Mouse (Mus musculus): ENCODE data around the gene Tmprss4. TPM values are rescaled to one million over a fixed set of nuclear protein-coding genes. Genes with fewer than 3 reads are reported as not detected.

Tmprss4 gene
- polyA plus RNA-seq (2015; fragmentation: Nextera tagmentation; extraction: Ambion mirVana) = 45.2 and 46.2 TPM in 2 replicates

DNA sequence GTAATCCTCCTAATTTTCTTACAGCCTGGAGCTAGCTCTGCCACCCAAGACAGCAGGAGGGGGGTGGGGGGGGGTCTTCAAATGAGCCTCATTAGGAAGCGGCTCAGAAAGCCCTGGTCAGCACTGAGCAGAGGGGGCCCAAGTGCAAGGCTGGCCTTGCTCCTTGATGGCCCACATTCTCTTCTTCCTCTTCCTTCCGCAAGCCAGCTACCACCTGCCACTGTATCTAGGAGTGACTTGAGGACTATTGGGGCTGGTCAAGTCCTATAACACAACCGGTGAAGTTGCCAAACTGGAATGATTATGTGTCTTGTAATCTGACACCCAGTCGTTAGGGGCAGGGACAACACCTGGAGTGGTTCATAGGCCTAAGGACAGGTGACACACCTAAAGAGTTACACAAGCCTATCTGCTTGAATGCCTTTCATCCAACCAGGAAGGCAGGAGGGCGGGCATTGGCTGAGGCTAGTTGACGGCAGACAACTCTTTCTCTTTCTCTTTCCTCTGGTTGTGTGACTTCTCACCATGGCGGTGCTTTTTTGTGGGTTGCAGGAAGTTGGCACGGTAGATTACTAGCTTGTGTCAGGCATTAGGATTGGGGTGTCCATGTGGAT lies at the start of gene Tmprss4:
Gene Tmprss4 (minus strand): TSS at position 296 of the 614 bp plus-strand sequence.
- WGBS = 55% methylated on average over 8 of the region's 8 CpGs
- Histone ChIP-seq H3K27ac (ENCODE audit: low read length) (peak within 1 kb of the TSS; percentile 88), H3K36me3 (ENCODE audit: control insufficient read depth, insufficient read depth, low read length) (no peaks in the 10 kb centered on the region), H3K9ac (ENCODE audit: low read depth, low read length) (peak within 1 kb of the TSS; percentile 59), H3K27me3 (replicated peaks; ENCODE audit: control insufficient read depth, insufficient read depth, low read length) (no peaks in the 10 kb centered on the region), H3K4me1 (ENCODE audit: control insufficient read depth, insufficient read depth, low read length) (peaks cover 11% of the 10 kb centered on the region; the same call in 1 of the 2 replicates), H3K4me2 (ENCODE audit: low read depth, low read length) (peak within 1 kb of the TSS; percentile 54), H3K4me3 (ENCODE audit: low read length) (peak within 1 kb of the TSS; percentile 44), H3K9me3 (ENCODE audit: control insufficient read depth, low read length) (no peaks in the 10 kb centered on the region)
- ATAC-seq = peak; percentile 91

DNA sequence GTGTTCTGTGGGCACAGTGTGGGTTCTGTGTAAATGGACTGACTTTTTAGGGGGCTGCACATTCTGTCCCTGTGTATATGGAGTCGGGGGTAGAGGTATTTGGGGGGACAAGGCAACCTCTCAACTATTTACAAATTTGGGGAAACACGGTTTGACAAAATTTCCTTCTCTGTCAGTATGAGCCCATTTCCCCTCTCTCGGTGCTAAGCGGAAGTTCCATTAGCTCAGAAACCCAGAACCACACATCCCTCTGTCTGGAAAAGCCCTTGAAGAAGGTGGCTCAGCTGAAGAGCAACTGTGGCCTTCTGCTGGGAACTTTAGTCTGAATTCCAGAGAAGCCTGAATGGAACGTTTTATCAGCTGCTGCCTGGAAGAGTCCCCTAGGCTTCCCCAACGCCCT lies 48.5 kb upstream of the Tmprss4 start:
- no peaks in the 10 kb centered on the region for H3K36me3 ChIP-seq (ENCODE audit: control insufficient read depth, insufficient read depth, low read length)
- H3K9ac ChIP-seq (ENCODE audit: low read depth, low read length) = no peak overlapping the region
- no peak overlapping the region for H3K4me2 ChIP-seq (ENCODE audit: low read depth, low read length)
- 74% methylated on average over 6 of the region's 6 CpGs for WGBS
- no peaks in the 10 kb centered on the region for H3K9me3 ChIP-seq (ENCODE audit: control insufficient read depth, low read length)
- ATAC-seq = no peak
- H3K27ac ChIP-seq (ENCODE audit: low read length) = no peak overlapping the region
- H3K27me3 ChIP-seq (replicated peaks; ENCODE audit: control insufficient read depth, insufficient read depth, low read length) = no peaks in the 10 kb centered on the region
- no peak overlapping the region for H3K4me3 ChIP-seq (ENCODE audit: low read length)
- no peaks in the 10 kb centered on the region for H3K4me1 ChIP-seq (ENCODE audit: control insufficient read depth, insufficient read depth, low read length)

DNA sequence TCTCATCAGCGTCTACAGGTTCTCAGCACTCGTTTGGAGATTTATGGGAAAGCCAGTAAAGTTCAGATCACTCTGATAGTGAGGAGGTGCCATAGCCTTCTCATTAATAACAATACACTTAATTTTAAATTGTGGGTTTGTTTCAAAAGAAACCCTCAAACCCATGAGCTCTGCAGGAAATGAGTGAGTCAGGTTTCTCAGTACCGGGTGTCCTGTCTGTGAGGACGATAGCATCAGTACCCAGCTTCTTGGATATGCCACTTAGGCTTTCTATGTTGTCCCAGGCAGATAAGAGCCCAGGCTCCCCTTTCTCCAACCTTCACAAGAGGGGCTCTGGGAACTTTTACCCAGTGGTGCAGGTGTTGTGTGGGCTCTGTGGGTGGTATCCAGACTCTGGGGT lies 48.1 kb upstream of the Tmprss4 start:
- Histone ChIP-seq H3K4me1 (ENCODE audit: control insufficient read depth, insufficient read depth, low read length) (no peaks in the 10 kb centered on the region), H3K9ac (ENCODE audit: low read depth, low read length) (no peak overlapping the region), H3K36me3 (ENCODE audit: control insufficient read depth, insufficient read depth, low read length) (no peaks in the 10 kb centered on the region), H3K4me2 (ENCODE audit: low read depth, low read length) (no peak overlapping the region), H3K27ac (ENCODE audit: low read length) (no peak overlapping the region), H3K9me3 (ENCODE audit: control insufficient read depth, low read length) (no peaks in the 10 kb centered on the region), H3K4me3 (ENCODE audit: low read length) (no peak overlapping the region), H3K27me3 (replicated peaks; ENCODE audit: control insufficient read depth, insufficient read depth, low read length) (no peaks in the 10 kb centered on the region)
- WGBS = 69% methylated on average over 4 of the region's 4 CpGs
- ATAC-seq = no peak

DNA sequence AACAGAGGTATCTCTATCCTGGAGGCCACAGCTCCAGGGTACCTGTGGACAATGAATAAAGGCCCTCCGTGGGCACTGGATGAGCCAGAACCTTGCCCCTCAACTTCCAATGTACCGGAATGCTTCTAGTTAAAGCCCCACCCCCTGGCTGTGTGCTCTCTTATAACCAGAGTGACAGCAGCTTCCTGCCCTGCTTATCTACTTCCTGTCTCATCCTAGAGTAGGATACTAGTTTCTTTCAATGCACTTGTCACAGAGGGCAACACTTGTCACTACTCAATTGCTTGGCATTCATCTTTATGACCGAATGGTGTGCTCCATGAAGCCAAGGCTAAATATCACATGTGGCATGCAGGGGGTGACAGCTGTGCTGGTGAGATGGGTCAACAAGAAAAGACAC lies 47.4 kb upstream of the Tmprss4 start:
- H3K4me3 ChIP-seq (ENCODE audit: low read length) = no peak overlapping the region
- no peak overlapping the region for H3K9ac ChIP-seq (ENCODE audit: low read depth, low read length)
- no peaks in the 10 kb centered on the region for H3K9me3 ChIP-seq (ENCODE audit: control insufficient read depth, low read length)
- H3K27ac ChIP-seq (ENCODE audit: low read length) = no peak overlapping the region
- H3K4me1 ChIP-seq (ENCODE audit: control insufficient read depth, insufficient read depth, low read length) = no peaks in the 10 kb centered on the region
- WGBS = 70% methylated on average over 3 of the region's 3 CpGs
- no peak for ATAC-seq
- H3K27me3 ChIP-seq (replicated peaks; ENCODE audit: control insufficient read depth, insufficient read depth, low read length) = no peaks in the 10 kb centered on the region
- no peaks in the 10 kb centered on the region for H3K36me3 ChIP-seq (ENCODE audit: control insufficient read depth, insufficient read depth, low read length)
- H3K4me2 ChIP-seq (ENCODE audit: low read depth, low read length) = no peak overlapping the region

DNA sequence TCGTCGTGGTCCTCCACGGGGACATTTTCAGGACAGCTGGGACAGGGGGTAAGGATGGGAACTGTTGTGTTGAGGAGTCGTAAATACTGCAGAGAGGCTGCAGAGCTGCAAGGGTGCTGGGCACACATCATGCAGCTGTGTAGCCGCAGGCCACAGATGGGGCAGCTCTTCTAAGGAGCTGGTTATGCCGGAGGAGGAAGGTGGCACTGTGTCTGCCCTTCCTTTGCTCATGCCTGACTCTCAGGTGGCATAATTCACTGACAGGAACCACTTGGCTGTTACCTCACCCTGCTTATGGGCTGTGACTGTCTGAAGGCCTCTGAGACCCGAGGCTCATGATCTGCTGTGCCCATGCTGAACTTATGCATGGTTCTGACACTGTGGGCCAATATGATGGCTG lies 46.4 kb upstream of the Tmprss4 start:
- ATAC-seq = no peak
- 86% methylated on average over 7 of the region's 7 CpGs for WGBS
- Histone ChIP-seq H3K9me3 (ENCODE audit: control insufficient read depth, low read length) (no peaks in the 10 kb centered on the region), H3K4me2 (ENCODE audit: low read depth, low read length) (no peak overlapping the region), H3K36me3 (ENCODE audit: control insufficient read depth, insufficient read depth, low read length) (no peaks in the 10 kb centered on the region), H3K9ac (ENCODE audit: low read depth, low read length) (no peak overlapping the region), H3K4me3 (ENCODE audit: low read length) (no peak overlapping the region), H3K27me3 (replicated peaks; ENCODE audit: control insufficient read depth, insufficient read depth, low read length) (no peaks in the 10 kb centered on the region), H3K4me1 (ENCODE audit: control insufficient read depth, insufficient read depth, low read length) (no peaks in the 10 kb centered on the region), H3K27ac (ENCODE audit: low read length) (no peak overlapping the region)

DNA sequence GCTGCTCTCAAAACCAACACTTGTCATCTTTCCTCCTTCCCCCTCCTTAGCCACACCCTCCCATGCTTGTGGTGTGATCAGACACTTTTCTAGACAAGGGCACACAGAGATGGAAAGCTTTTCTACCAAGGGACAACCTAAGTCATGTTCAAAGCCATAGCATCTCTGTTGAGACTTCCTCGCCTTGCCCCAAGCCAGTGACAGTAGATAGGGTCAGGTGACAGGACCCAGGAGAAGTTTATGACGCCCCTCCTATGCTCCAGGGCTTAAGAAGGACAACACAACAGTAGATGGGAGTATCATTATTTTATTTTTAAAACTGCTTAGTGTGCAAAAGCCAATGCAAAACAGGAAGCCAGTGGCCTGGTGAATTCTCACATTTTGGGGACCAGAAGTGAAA lies 43.6 kb upstream of the Tmprss4 start:
- 64% methylated on average over 2 of the region's 2 CpGs for WGBS
- no peak overlapping the region for H3K4me2 ChIP-seq (ENCODE audit: low read depth, low read length)

DNA sequence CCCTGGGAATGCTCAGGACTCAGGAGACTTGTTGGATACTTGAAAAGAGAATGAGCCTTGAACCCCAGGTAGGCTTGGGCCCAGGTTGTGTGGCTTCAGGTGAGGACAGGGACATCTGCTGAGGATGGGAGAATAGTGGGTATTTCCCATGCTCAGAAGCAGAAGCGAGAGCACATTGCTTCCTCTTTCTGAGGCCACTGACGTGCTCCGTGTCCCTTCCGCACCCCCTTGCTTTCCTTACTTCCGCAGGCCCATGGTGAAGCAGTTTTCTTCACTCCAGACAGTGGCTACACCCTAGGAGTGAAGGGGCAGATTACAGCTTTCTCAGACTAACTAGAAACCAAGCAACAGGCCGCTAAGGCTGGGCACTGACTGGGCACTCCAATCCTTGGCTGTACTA lies 42.2 kb upstream of the Tmprss4 start:
- Histone ChIP-seq H3K27me3 (replicated peaks; ENCODE audit: control insufficient read depth, insufficient read depth, low read length) (no peaks in the 10 kb centered on the region), H3K9ac (ENCODE audit: low read depth, low read length) (no peak overlapping the region), H3K9me3 (ENCODE audit: control insufficient read depth, low read length) (no peaks in the 10 kb centered on the region), H3K4me2 (ENCODE audit: low read depth, low read length) (no peak overlapping the region), H3K36me3 (ENCODE audit: control insufficient read depth, insufficient read depth, low read length) (no peaks in the 10 kb centered on the region), H3K4me1 (ENCODE audit: control insufficient read depth, insufficient read depth, low read length) (no peaks in the 10 kb centered on the region), H3K27ac (ENCODE audit: low read length) (no peak overlapping the region), H3K4me3 (ENCODE audit: low read length) (no peak overlapping the region)
- WGBS = 89% methylated on average over 6 of the region's 6 CpGs
- no peak for ATAC-seq

More for the DNA sequence above, 43.6 kb upstream of the Tmprss4 start:
- Histone ChIP-seq H3K4me3 (ENCODE audit: low read length) (no peak overlapping the region), H3K27ac (ENCODE audit: low read length) (no peak overlapping the region), H3K27me3 (replicated peaks; ENCODE audit: control insufficient read depth, insufficient read depth, low read length) (no peaks in the 10 kb centered on the region), H3K9me3 (ENCODE audit: control insufficient read depth, low read length) (no peaks in the 10 kb centered on the region), H3K36me3 (ENCODE audit: control insufficient read depth, insufficient read depth, low read length) (no peaks in the 10 kb centered on the region), H3K4me1 (ENCODE audit: control insufficient read depth, insufficient read depth, low read length) (no peaks in the 10 kb centered on the region), H3K9ac (ENCODE audit: low read depth, low read length) (no peak overlapping the region)
- ATAC-seq = no peak

DNA sequence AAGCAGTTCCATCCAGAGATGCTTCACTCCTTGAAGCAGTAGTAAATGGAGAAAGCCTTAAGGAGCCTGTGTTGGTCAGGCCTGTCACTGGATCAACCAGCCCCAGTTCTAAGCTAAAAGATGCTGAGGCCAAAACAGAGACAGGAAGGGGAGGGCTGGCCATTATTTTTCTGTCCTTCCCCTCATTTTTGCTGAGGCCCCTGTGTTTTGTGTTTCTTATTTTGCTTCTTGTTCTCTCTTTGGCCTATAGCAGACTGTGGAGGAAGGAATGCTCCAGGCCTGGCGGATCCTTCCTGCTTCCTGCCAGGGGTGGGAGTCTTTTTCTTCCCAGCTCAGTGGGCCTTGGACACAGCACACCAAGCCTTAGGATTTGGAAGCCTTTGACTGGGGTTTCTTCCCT lies 41.5 kb upstream of the Tmprss4 start:
- no peak overlapping the region for H3K27ac ChIP-seq (ENCODE audit: low read length)
- no peaks in the 10 kb centered on the region for H3K4me1 ChIP-seq (ENCODE audit: control insufficient read depth, insufficient read depth, low read length)
- no peak overlapping the region for H3K4me2 ChIP-seq (ENCODE audit: low read depth, low read length)
- no peaks in the 10 kb centered on the region for H3K27me3 ChIP-seq (replicated peaks; ENCODE audit: control insufficient read depth, insufficient read depth, low read length)
- H3K9me3 ChIP-seq (ENCODE audit: control insufficient read depth, low read length) = no peaks in the 10 kb centered on the region
- H3K36me3 ChIP-seq (ENCODE audit: control insufficient read depth, insufficient read depth, low read length) = no peaks in the 10 kb centered on the region
- 64% methylated on average over 1 of the region's 1 CpGs for WGBS
- ATAC-seq = no peak
- H3K9ac ChIP-seq (ENCODE audit: low read depth, low read length) = no peak overlapping the region
- no peak overlapping the region for H3K4me3 ChIP-seq (ENCODE audit: low read length)

DNA sequence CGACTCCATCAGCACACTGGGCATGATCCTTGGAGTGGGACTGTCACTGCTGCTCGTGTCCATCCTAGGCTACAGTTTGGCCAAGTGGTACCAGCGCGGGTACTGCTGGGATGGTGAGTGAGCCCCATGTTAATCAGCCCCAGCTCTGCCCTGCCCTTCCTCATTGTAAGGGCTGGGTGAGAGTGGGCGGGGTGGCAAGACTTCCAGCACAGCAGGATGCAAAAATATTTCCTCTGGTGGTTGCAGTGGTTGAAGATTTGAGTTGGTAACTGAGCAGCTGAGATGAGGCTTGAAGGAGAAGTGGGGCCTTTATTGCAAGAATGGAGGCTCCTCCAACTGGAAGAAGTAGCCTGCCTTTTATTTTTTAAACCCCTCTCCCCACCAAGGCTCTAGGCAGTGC lies 37.5 kb upstream of the Tmprss4 start:
- Histone ChIP-seq H3K9ac (ENCODE audit: low read depth, low read length) (no peak overlapping the region), H3K4me2 (ENCODE audit: low read depth, low read length) (no peak overlapping the region), H3K27me3 (replicated peaks; ENCODE audit: control insufficient read depth, insufficient read depth, low read length) (no peaks in the 10 kb centered on the region), H3K27ac (ENCODE audit: low read length) (no peak overlapping the region), H3K9me3 (ENCODE audit: control insufficient read depth, low read length) (no peaks in the 10 kb centered on the region), H3K36me3 (ENCODE audit: control insufficient read depth, insufficient read depth, low read length) (no peaks in the 10 kb centered on the region), H3K4me1 (ENCODE audit: control insufficient read depth, insufficient read depth, low read length) (no peaks in the 10 kb centered on the region), H3K4me3 (ENCODE audit: low read length) (no peak overlapping the region)
- no peak for ATAC-seq
- WGBS = 76% methylated on average over 5 of the region's 5 CpGs

DNA sequence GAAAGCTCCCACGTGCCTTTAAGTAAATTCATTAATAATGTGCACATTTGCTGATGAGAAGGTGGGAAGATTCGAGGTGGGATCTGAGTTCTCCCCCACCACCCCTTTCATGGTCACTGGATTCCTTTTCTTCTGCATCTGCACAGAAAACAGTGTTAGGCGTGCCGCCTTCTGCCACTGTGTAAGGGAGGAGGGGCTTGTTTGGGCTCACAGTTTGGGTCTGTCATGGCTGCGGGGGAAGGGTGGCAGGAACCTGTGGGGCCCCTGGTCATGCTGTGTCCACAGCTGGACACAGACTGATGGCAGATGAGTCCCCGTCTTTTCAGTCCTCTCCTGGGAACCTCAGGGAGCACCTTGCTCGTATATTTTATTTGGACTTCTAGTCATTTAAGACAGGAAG lies 32.9 kb upstream of the Tmprss4 start:
- Histone ChIP-seq H3K4me1 (ENCODE audit: control insufficient read depth, insufficient read depth, low read length) (no peaks in the 10 kb centered on the region), H3K9me3 (ENCODE audit: control insufficient read depth, low read length) (no peaks in the 10 kb centered on the region), H3K36me3 (ENCODE audit: control insufficient read depth, insufficient read depth, low read length) (no peaks in the 10 kb centered on the region), H3K4me2 (ENCODE audit: low read depth, low read length) (no peak overlapping the region), H3K4me3 (ENCODE audit: low read length) (no peak overlapping the region), H3K9ac (ENCODE audit: low read depth, low read length) (no peak overlapping the region), H3K27ac (ENCODE audit: low read length) (no peak overlapping the region), H3K27me3 (replicated peaks; ENCODE audit: control insufficient read depth, insufficient read depth, low read length) (no peaks in the 10 kb centered on the region)
- 49% methylated on average over 7 of the region's 7 CpGs for WGBS
- no peak for ATAC-seq
